Mouse (Mus musculus) limb, embryonic 10.5 days (tissue): ENCODE results near the gene Kcng3. TPM values are rescaled to one million over a fixed set of nuclear protein-coding genes. Genes with fewer than 3 reads are reported as not detected.

Source experiments
- DNase-seq: peaks from one replicate; pipeline ENCODE4 v3.0.0-alpha.2; 2017; ENCODE audit warnings: low spot score
- H3K27ac ChIP-seq: fragments of 300-500 bp; sonication (generic); 2 replicates; pipeline ENCODE4 v1.5.1; 2016; ENCODE audit warnings: mild to moderate bottlenecking
- H3K27me3 ChIP-seq: fragments of 300-500 bp; sonication (generic); 2 replicates; pipeline ENCODE4 v1.6.1; 2016; ENCODE audit warnings: low read depth, mild to moderate bottlenecking; ENCODE audit not compliant: poor library complexity, severe bottlenecking
- H3K36me3 ChIP-seq: fragments of 300-500 bp; sonication (generic); 2 replicates; pipeline ENCODE4 v1.6.1; 2016; ENCODE audit warnings: mild to moderate bottlenecking, moderate library complexity
- H3K4me1 ChIP-seq: fragments of 300-500 bp; sonication (generic); 2 replicates; pipeline ENCODE4 v1.6.1; 2016
- H3K4me3 ChIP-seq: fragments of 300-500 bp; sonication (generic); 2 replicates; pipeline ENCODE4 v1.5.1; 2016; ENCODE audit warnings: mild to moderate bottlenecking, moderate library complexity
- H3K9me3 ChIP-seq: fragments of 300-500 bp; sonication (generic); replicated peaks from 2 replicates; pipeline ENCODE4 v1.6.1; 2016; ENCODE audit warnings: mild to moderate bottlenecking
- WGBS: fragments of 180-500 bp; shearing (Covaris S2); methylation state at CpG from one replicate; pipeline ENCODE4 v1.1.7; 2016; 5-methylcytosine and 5-hydroxymethylcytosine counted together
- polyA plus RNA-seq: library from polyadenylated mRNA; unstranded; fragments of >200 nt; fragmentation: Nextera tagmentation; extraction: Ambion mirVana; gene quantifications from 2 replicates; pipeline ENCODE4 v1.2.1, GENCODE M21; 2016

Gene Kcng3
- polyA plus RNA-seq, 1 experiment from 2014 or later, result not detected

DNA sequence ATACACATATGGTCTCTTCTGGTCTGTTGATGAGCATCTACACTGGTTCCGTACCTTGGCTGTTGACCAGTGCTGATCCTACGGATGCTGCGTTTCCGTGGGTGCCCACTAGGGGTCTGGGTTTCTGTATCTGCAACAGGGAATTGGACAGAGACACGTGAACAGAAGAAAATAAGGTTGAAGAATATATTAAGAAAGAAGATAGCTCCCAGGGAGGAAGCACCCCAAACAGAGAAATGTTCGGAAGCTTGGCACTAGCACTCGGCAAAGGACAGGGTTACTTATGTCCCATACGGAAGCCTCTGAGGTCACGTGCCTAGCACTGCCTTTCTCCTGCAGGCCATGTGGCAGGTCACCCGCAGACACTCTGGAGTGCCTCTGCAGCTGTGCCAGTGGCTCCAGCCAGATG is 68.0 kb downstream of the Kcng3 start:
- Histone ChIP-seq H3K36me3 (no peaks in the 10 kb centered on the region), H3K4me3 (0 out of 2 replicates have a peak overlapping the region, but pooled peaks have one; percentile 23)
- 46% methylated on average over 10 of the region's 10 CpGs for WGBS

DNA sequence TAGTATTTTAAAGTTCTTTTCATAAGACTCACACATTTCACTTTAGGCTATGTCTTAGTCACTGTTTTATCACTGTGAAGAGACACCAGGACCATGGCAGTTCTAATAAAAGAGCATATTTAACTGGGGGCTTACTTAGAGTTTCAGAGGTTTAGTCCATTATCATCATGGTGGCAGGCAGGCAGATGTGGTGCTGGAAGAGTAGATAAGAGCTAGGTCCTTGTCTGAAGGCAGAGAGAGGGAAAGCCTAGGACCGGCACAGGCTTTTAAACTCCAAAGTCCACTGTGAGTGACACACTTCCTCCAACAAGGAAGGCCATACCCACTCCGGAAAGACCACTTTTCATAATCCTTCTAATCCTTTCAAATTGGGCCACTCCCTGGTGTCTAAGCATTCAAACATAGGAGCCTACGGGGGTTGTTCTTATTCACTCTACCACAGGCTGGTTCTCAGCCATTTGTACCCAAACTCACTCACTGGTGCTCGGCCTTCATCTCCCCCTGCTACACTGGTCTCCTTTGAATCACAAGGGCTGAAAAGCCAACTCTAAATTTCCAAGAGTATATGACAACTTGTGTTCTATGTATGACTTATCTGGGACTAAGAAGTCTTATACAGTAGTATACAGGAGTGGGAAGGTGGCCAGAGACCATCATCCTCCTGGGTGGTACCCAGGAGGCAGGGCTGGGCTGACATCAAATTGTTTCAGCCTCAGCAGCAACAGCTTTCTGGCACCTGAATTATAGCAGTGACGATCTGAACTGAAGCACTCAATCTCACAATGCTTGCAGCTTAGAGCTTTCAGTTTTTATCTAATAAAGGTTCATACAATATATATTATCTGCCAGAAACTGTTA is 69.3 kb downstream of the Kcng3 start:
- no peaks in the 10 kb centered on the region for H3K36me3 ChIP-seq
- H3K27me3 ChIP-seq, result no peaks in the 10 kb centered on the region
- no peak overlapping the region for H3K27ac ChIP-seq
- no peak for DNase-seq
- peaks cover 8% of the 10 kb centered on the region for H3K4me1 ChIP-seq
- WGBS, result 93% methylated on average over 5 of the region's 5 CpGs
- H3K4me3 ChIP-seq, result no peak overlapping the region
- no peaks in the 10 kb centered on the region for H3K9me3 ChIP-seq

More for the DNA sequence above, 68.0 kb downstream of the Kcng3 start:
- peak; percentile 66 for DNase-seq
- Histone ChIP-seq H3K27ac (peak overlapping the region; percentile 44), H3K27me3 (no peaks in the 10 kb centered on the region), H3K4me1 (peaks cover 8% of the 10 kb centered on the region), H3K9me3 (no peaks in the 10 kb centered on the region)

DNA sequence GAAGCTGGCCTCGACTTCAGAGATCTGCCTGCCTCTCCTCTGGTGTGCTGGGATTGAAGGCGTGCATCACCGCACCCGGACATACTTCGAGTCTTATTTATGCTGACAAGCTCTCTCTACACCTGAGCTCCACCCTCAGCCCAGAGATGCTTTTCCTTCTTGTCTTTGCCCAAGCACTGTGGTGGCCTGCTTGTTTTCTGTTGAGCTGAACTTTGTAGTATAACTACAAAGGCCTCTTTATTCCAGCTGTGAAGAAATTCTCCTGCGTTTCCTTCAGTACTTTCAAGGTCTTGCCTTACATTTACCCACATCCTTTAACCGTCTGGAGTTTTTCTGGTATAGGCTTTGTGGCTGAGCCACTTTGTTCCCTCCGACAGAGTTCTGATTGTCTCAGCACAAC is 72.6 kb downstream of the Kcng3 start:
- WGBS, result 87% methylated on average over 8 of the region's 8 CpGs
- Histone ChIP-seq H3K9me3 (no peaks in the 10 kb centered on the region), H3K4me1 (peaks cover 3% of the 10 kb centered on the region), H3K27ac (no peak overlapping the region), H3K27me3 (no peaks in the 10 kb centered on the region), H3K4me3 (no peak overlapping the region), H3K36me3 (no peaks in the 10 kb centered on the region)
- DNase-seq, result no peak

GRCm38 (mm10) chr17:83555836-83556235 is 75.9 kb downstream of the Kcng3 start:
- H3K4me1 ChIP-seq, result no peaks in the 10 kb centered on the region
- no peak for DNase-seq
- no peaks in the 10 kb centered on the region for H3K9me3 ChIP-seq
- 97% methylated on average over 11 of the region's 11 CpGs for WGBS
- no peaks in the 10 kb centered on the region for H3K36me3 ChIP-seq
- no peak overlapping the region for H3K4me3 ChIP-seq
- no peak overlapping the region for H3K27ac ChIP-seq
- no peaks in the 10 kb centered on the region for H3K27me3 ChIP-seq

DNA sequence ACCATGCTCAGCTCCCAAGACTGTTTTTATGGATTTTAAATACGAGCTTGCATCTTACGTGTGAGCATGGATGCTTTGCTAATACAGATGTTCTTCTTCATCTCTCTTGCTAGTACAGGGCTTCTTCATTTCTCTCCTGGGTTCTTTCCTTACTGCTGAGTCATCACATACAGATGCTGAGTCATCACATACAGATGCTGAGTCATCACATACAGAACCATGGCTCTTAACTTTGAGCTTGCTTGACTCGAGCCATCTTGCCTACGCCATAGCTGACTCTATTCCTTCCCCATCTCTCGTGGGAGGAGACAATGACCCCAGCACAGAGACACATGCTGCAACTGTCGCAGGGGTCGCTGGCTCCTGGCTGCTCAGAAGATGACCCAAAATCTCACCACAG is 76.7 kb downstream of the Kcng3 start:
- Histone ChIP-seq H3K27ac (no peak overlapping the region), H3K4me1 (no peaks in the 10 kb centered on the region), H3K36me3 (no peaks in the 10 kb centered on the region), H3K27me3 (no peaks in the 10 kb centered on the region), H3K4me3 (no peak overlapping the region), H3K9me3 (no peaks in the 10 kb centered on the region)
- WGBS, result 90% methylated on average over 7 of the region's 7 CpGs
- DNase-seq, result no peak

DNA sequence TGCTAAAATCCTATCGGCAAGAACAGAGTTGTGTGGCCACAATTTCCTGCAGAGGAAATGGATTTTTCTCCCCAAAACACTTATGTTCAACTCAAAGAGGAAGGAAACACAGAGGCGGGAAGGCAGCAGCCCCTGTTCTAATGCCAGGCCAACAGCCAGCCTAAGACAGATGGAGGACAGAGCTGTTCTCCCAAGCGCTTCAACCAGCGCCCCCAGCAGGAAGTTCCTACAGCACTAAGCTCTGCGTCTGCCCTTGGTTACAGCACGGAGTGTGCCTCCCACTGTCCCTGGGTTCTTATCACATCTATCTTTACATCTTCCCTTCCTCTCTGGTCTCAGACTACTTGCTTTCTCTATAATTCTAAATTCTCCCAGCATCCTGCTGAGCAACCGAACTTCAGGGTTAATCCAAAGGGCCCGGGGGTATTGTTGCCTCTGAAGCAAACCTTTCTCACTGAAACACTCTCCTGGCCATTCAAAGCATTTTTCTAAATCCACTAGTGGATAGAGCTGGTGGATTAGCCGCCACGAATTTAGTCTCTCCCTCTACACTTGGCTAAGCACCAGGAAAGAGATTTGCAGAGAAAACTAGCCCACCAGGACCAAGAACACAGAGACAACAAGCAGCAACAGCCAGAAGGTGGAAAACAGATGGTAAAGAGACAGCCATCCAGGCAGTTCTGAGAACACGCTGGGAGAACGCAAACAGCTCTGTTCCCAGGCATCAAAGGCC is 83.0 kb downstream of the Kcng3 start:
- no peak overlapping the region for H3K27ac ChIP-seq
- no peaks in the 10 kb centered on the region for H3K36me3 ChIP-seq
- 31% methylated on average over 12 of the region's 12 CpGs for WGBS
- peaks cover 14% of the 10 kb centered on the region for H3K4me1 ChIP-seq
- no peak overlapping the region for H3K4me3 ChIP-seq
- no peaks in the 10 kb centered on the region for H3K9me3 ChIP-seq
- no peak for DNase-seq
- peaks cover 58% of the 10 kb centered on the region for H3K27me3 ChIP-seq

GRCm38 (mm10) chr17:83547145-83547544 is 84.5 kb downstream of the Kcng3 start:
- no peaks in the 10 kb centered on the region for H3K9me3 ChIP-seq
- DNase-seq, result no peak
- no peak overlapping the region for H3K27ac ChIP-seq
- WGBS, result 37% methylated on average over 10 of the region's 10 CpGs
- no peaks in the 10 kb centered on the region for H3K36me3 ChIP-seq
- H3K27me3 ChIP-seq, result peaks cover 58% of the 10 kb centered on the region
- no peak overlapping the region for H3K4me3 ChIP-seq
- H3K4me1 ChIP-seq, result peaks cover 14% of the 10 kb centered on the region

- 6% methylated on average over 35 of the region's 35 CpGs for WGBS
- DNase-seq, result peak; percentile 53
- Histone ChIP-seq H3K36me3 (no peaks in the 10 kb centered on the region), H3K27me3 (peaks cover 58% of the 10 kb centered on the region), H3K4me3 (peak overlapping the region; percentile 43), H3K9me3 (no peaks in the 10 kb centered on the region), H3K27ac (no peak overlapping the region), H3K4me1 (peaks cover 14% of the 10 kb centered on the region)
Observed at GRCm38 (mm10) chr17:83545756-83546742, 85.6 kb downstream of the Kcng3 start.

- Histone ChIP-seq H3K36me3 (no peaks in the 10 kb centered on the region), H3K27me3 (peaks cover 58% of the 10 kb centered on the region), H3K4me1 (peaks cover 14% of the 10 kb centered on the region), H3K9me3 (no peaks in the 10 kb centered on the region), H3K27ac (no peak overlapping the region), H3K4me3 (peak overlapping the region; percentile 43; the same call in 1 of the 2 replicates)
- DNase-seq, result no peak
- WGBS, result 86% methylated on average over 6 of the region's 6 CpGs
Observed at GRCm38 (mm10) chr17:83545259-83545658, 86.4 kb downstream of the Kcng3 start.

GRCm38 (mm10) chr17:83542424-83542823 is 89.3 kb downstream of the Kcng3 start:
- no peaks in the 10 kb centered on the region for H3K36me3 ChIP-seq

GRCm38 (mm10) chr17:83539262-83540037 is 92.2 kb downstream of the Kcng3 start:
- Histone ChIP-seq H3K27ac (no peak overlapping the region), H3K36me3 (no peaks in the 10 kb centered on the region), H3K27me3 (peaks cover 6% of the 10 kb centered on the region; the same call in 1 of the 2 replicates), H3K4me1 (no peaks in the 10 kb centered on the region), H3K9me3 (no peaks in the 10 kb centered on the region), H3K4me3 (no peak overlapping the region)
- whole genome bisulfite sequencing, result 69% methylated on average over 12 of the region's 12 CpGs
- DNase-seq, result no peak

More at GRCm38 (mm10) chr17:83542424-83542823, 89.3 kb downstream of the Kcng3 start:
- Histone ChIP-seq H3K9me3 (no peaks in the 10 kb centered on the region), H3K27ac (no peak overlapping the region), H3K4me3 (no peak overlapping the region), H3K4me1 (peaks cover 14% of the 10 kb centered on the region), H3K27me3 (peaks cover 35% of the 10 kb centered on the region)
- 94% methylated on average over 2 of the region's 2 CpGs for WGBS
- no peak for DNase-seq

DNA sequence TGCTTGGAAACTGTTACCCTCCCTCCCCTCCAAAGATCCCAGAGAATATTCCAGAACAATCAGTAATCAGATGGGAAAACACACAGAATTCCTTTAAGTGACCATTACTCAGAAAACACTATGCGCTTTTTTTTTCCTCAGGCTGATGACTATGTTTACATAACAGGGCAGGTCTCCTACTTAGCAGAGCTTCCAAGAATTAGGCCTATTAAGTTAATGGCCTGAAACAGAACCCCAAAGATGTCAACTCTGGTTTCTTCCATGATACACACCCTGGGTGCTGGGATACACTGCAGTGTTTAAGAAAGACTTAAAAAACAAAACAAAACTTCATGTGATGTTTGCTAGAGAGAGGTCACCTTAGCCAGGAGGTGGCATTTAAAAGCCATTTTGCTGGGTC is 93.0 kb downstream of the Kcng3 start:
- H3K4me3 ChIP-seq, result no peak overlapping the region
- 0 out of 2 replicates have a peak, but pooled peaks cover 3% of the 10 kb centered on the region for H3K27me3 ChIP-seq
- DNase-seq, result no peak
- H3K27ac ChIP-seq, result no peak overlapping the region
- no peaks in the 10 kb centered on the region for H3K9me3 ChIP-seq
- 64% methylated on average over 1 of the region's 1 CpGs for WGBS
- H3K4me1 ChIP-seq, result no peaks in the 10 kb centered on the region
- no peaks in the 10 kb centered on the region for H3K36me3 ChIP-seq
